Mouse (Mus musculus): ENCODE measurements around the gene 9030612E09Rik.

DNA sequence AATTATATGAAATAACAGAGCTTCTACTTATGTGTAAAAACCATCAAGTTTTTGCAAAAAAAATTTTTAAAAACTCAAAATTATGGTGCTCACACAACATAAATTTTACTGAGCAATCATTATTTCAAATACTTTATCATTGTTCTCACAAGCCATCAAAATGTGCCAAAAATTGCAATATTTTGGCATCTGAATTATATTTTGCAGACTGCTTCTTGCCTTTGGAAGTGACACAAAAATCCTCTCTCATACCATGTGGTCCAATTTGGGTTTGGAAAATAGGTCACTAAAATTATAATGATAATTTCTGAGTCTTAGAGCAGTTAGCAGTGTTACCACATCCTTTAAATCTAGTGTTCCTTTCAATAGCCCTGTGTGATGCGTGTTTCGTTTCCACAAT lies 10.1 kb upstream of the 9030612E09Rik start:
- TF ChIP-seq POLR2A (IDR thresholded peaks at IDR 0.05; ENCODE audit: control insufficient read depth, extremely low read depth, insufficient read depth, low read length, poor library complexity), result no peak
- no peak for TF ChIP-seq CTCF (IDR thresholded peaks at IDR 0.05; ENCODE audit: borderline replicate concordance, control insufficient read depth, extremely low read depth, insufficient read depth, low read length, poor library complexity)
